Mouse (Mus musculus) skeletal muscle tissue, adult 2 months (tissue): ENCODE measurements around the gene Orm3.

Source experiments
- DNase-seq: peaks from one replicate; pipeline ENCODE4 v3.0.0-alpha.2; 2012; ENCODE audit warnings: low read depth, low spot score

The Orm3 gene

GRCm38 (mm10) chr4:63368577-63368976 lies 12.6 kb downstream of the Orm3 start:
- DNase-seq = peak; percentile 68

DNA sequence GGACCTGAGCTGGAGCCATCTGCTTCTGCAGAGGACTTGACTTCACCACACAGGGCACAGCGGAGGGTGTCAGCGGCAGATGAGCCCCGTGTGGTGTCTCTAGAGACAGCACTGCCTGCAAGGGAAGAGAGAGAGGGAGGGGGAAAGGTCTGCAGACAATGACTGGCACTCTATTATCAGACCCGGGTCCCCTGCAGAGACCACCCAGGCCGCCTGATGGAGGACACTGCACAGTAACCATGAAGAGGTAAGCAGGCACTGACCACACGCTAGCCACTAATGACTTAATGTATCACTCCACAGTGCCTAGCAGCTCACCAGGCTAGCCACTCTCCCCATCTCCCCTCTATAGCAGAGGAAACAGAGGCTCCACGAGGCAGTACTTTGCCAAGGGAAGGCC lies 14.9 kb downstream of the Orm3 start:
- no peak for DNase-seq

DNA sequence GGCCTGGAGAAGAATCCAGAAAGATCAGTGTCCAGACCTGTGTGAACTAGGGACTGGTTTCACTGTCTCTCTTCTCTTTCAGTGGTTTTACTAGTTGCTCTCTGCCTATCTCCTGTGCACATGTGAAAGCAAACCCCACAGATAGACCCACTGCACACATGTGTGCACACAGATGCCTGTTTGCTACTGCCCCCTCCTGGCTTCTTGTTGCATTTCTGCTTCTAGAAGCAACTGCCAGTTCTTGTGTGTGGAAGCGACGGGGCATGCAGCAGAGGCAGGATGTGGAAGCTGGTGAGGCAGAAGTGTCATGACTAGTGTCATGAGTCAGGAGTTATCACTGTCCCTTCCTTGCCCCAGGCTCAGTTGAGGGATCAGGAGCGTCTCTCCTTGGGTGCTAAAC lies 15.9 kb downstream of the Orm3 start:
- no peak for DNase-seq

GRCm38 (mm10) chr4:63373404-63373803 lies 17.4 kb downstream of the Orm3 start:
- no peak for DNase-seq

DNA sequence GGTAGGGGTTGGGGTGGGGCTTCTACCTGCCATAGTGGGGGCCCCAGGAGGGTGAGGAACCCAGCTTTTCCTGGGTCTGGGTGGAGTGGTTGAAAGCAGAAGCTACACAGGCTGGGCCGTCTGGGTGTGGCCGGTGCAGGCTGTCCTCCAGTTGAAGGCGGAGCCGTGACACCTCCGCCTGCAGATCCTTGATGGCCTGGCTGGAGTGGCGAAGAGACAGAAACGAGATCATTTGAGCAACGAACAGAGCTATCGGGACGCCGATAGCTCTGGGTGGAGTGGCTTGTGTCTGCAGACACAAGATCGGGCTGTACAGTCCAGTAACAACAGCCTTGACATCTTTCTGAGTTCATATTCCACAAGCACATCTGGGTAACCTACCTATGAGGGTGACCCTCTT lies 18.4 kb downstream of the Orm3 start:
- DNase-seq = no peak

DNA sequence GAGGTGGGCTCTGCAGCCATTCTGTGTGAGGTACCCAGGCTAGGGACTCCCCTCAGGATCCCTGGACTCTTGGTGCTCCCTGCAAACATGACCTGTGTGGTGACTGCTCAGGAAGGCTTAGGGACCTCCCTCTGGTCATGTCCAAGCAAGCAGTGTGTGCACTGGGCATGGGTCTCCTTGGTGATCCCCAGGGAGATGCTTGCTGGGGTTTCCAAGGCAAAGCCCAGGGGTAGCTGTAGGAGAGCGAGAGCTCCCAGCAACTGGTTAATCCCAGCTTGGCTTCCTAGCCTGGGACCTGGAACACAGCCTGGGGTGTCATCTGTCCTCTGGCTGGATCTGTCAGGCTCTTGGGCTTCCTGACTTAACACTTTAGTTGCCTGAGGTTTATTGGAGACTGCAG lies 19.4 kb downstream of the Orm3 start:
- peak; percentile 55 for DNase-seq

GRCm38 (mm10) chr4:63377483-63377882 lies 21.5 kb downstream of the Orm3 start:
- no peak for DNase-seq

GRCm38 (mm10) chr4:63382676-63383369 lies 26.9 kb downstream of the Orm3 start:
- DNase-seq = no peak

DNA sequence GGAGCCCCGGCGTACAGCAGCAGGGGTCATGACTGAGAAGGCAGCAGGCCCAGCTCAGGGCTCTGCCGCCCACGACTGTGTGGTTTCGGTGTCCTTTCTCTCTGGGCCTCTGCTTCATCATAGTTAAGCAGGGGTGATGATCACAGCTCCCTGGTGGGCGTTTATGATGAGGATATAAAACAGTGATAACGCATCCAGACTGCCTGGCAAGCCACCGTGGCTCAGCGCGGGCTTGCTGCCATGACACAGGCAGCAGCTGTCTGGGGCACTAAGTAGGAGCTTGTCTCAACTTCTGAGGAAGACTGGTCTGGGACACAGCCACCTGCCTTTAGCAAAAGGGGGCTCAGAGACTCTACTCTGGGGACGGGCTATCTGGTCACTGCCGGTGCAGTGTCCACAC lies 27.5 kb downstream of the Orm3 start:
- DNase-seq = no peak

GRCm38 (mm10) chr4:63384262-63384661 lies 28.3 kb downstream of the Orm3 start:
- DNase-seq = no peak

GRCm38 (mm10) chr4:63385253-63385652 lies 29.3 kb downstream of the Orm3 start:
- DNase-seq = no peak

DNA sequence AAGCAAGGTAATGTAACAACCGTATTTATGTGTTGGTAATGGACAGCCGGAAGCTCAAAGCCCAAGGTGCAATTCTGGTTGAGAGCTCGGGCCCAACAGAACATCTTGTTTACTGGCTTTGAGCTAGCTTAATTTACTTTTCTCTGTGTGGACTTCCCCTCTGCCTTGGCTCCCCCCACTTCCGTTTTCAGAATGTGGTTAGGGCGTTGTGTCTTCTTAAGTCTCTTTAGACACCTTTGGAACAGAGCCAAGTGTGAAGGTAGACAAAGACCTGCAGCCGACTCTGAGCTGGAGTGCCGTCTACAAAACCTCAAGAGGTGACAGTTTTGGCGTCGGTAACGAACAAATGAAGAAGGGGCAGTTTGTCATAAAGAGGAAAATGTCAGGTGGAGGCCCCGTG lies 29.8 kb downstream of the Orm3 start:
- peak; percentile 64 for DNase-seq

- no peak for DNase-seq
These were observed 32.1 kb downstream of the Orm3 start for GRCm38 (mm10) chr4:63388029-63388428.

DNA sequence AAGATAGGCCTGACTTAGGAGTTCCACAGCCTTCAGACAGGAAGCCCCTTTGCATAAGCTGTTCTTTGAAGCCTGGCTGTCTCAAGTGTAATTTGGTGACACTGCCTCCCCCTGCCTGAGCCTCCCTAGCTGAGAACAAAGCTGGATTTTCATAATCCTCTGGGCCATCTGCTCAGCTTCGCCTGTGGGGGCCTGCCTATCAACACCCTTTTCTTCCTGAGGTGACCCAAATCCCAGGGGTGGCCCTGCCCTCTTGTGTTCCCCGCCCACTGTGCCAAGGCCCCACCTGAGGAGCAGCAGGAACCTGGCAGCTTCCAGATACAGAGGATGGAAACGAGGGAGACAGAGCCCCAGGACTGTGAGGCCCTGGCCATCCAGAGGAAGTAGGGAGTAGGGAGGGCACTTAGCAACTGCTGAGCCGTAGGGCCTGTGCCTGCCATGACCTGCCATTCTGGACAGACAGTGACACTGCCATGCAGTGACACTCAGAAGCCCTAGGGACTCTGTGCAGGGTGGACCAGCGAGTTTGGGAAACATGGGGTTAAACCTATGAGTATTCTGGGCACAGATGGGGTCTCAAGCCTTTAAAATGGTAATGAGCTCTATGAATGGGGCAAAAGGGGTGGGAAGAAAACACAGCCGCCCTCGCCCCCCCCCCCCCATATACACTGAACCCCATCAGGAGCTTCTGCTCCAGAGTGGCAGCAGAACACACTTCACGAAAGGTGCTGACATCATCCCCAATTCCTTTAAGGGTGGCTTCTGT lies 33.3 kb downstream of the Orm3 start:
- no peak for DNase-seq

- DNase-seq = no peak
These were observed 34.0 kb downstream of the Orm3 start for GRCm38 (mm10) chr4:63389887-63390528.

DNA sequence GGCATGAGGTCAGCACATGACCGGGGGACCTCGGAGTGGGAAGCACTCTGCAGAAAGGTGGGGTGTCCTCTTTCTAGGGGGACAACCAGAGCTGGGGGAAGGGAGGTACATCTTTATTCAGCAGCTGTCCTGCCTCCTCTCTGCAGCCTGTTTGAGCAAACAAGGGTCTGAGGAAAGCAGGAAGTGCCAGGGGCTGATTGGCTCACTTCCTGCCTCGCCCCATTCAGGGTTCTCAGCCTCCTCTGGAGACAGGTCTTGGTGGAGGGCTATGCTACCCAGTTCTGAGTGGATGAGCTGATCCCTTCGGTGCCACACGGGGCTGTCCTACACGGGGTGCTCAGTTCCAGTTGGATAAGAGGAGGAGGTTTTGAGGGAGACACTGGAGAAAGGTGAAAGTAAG lies 35.4 kb downstream of the Orm3 start:
- no peak for DNase-seq

DNA sequence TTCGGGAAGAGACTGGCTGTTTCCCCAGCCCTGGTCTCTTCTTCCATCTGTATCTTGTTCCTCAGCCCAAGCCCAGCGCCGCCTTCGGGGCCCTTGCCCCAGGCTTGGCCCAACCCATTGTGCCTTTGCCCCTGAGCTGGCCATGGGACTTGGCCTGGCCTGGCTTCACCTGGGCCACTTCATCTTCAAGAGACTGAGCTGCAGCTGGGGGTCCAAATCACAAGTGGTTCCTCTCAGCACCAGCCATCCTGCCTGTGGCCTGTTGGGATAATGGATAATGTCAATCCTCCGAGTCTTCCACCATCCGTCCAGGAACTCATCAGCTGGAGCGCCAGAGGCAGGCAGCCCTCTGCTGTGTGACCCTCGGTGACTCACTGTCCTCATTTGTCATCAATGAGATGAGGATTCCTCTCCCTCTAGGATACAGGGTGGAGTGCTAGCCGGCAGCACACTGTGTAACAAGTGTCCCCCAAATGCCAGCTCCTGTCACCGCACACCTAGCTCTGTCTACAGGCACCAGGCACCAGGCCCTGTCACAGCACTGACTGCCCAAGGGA lies 42.1 kb downstream of the Orm3 start:
- no peak for DNase-seq

GRCm38 (mm10) chr4:63398854-63399609 lies 43.1 kb downstream of the Orm3 start:
- DNase-seq = peak; percentile 54

DNA sequence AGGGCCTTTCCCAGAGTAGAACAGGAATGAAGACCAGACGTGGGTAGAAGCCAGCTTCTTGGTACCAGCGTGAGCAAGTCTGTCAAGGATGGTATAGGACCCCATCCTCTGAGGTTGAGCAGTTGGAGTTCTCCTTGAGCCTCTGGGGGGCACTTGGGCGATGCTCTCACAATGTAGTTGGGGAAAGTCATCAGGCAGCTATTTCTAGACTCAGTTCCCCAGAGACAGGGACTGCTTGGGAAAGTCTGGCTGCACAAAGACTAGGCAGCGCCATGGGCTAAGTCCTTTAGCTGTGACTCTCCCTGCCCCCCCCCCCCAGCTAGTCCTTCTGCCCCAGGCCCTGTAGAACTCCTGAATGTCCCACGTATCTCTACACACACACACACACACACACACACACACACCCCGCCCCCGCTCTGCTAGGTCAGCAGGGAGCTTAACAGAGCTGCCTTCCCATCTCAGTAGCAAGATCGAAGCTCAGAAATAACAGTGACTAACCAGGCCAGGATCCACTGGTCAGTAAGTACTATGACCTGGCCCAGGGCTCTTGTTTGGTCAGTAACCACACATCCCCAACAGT lies 43.8 kb downstream of the Orm3 start:
- peak; percentile 42 for DNase-seq

GRCm38 (mm10) chr4:63400541-63401306 lies 44.8 kb downstream of the Orm3 start:
- no peak for DNase-seq

DNA sequence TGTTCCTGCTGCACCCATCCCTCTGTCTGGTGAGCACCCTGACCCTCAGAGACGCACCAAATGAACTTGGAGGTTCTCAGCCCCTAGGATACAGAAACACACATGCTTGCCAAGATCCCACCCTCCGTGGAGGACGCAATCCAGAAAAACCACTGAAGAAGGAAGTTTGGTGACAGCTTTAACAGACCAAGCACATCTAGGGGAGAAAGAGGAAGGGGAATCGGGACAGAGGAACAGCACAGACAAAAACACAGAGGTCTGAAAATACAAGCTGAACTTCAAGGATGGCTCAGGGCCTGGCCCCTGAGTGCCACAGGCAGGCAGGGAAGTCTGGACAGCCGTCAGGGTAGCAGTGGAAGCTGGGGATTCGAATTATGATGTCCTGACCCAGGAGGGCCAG lies 45.7 kb downstream of the Orm3 start:
- DNase-seq = no peak
